Mouse (Mus musculus) forebrain, embryonic 10.5 days (tissue): ENCODE data around the gene Tnip2. TPM values are rescaled to one million over a fixed set of nuclear protein-coding genes. Genes with fewer than 3 reads are reported as not detected.

Source experiments
- DNase-seq: peaks from one replicate; pipeline ENCODE4 v3.0.0-alpha.2; 2017; ENCODE audit warnings: low spot score; ENCODE audit errors: extremely low spot score
- H3K27ac ChIP-seq: fragments of 300-500 bp; sonication (generic); 2 replicates; pipeline ENCODE4 v1.5.1; 2016; ENCODE audit warnings: mild to moderate bottlenecking
- H3K27me3 ChIP-seq: fragments of 300-500 bp; sonication (generic); 2 replicates; pipeline ENCODE4 v1.6.1; 2016; ENCODE audit warnings: mild to moderate bottlenecking; ENCODE audit not compliant: poor library complexity, severe bottlenecking
- H3K36me3 ChIP-seq: fragments of 300-500 bp; sonication (generic); replicated peaks from 2 replicates; pipeline ENCODE4 v1.6.1; 2016; ENCODE audit warnings: mild to moderate bottlenecking, moderate library complexity
- H3K4me1 ChIP-seq: fragments of 300-500 bp; sonication (generic); 2 replicates; pipeline ENCODE4 v1.6.1; 2016
- H3K4me3 ChIP-seq: fragments of 300-500 bp; sonication (generic); 2 replicates; pipeline ENCODE4 v1.5.1; 2016; ENCODE audit warnings: mild to moderate bottlenecking, moderate library complexity
- H3K9me3 ChIP-seq: fragments of 300-500 bp; sonication (generic); 2 replicates; pipeline ENCODE4 v1.6.1; 2016; ENCODE audit warnings: mild to moderate bottlenecking, moderate library complexity
- WGBS: fragments of 180-500 bp; shearing (Covaris S2); methylation state at CpG from one replicate; pipeline ENCODE4 v1.1.7; 2016; 5-methylcytosine and 5-hydroxymethylcytosine counted together
- polyA plus RNA-seq: library from polyadenylated mRNA; unstranded; fragments of >200 nt; fragmentation: Nextera tagmentation; extraction: Ambion mirVana; gene quantifications from 2 replicates; pipeline ENCODE4 v1.2.1, GENCODE M21; 2016

Tnip2 gene
- polyA plus RNA-seq, 1 experiment from 2014 or later, result 6.7 TPM

GRCm38 (mm10) chr5:34487320-34488090 lies 26.3 kb downstream of the Tnip2 start:
- Histone ChIP-seq H3K9me3 (no peaks in the 10 kb centered on the region), H3K4me3 (no peak overlapping the region), H3K36me3 (peaks cover 58% of the 10 kb centered on the region), H3K4me1 (no peaks in the 10 kb centered on the region), H3K27me3 (no peaks in the 10 kb centered on the region), H3K27ac (no peak overlapping the region)
- DNase-seq, result no peak
- WGBS, result 85% methylated on average over 6 of the region's 6 CpGs

- H3K4me3 ChIP-seq, result no peak overlapping the region
- DNase-seq, result no peak
- 96% methylated on average over 15 of the region's 15 CpGs for WGBS
- peaks cover 75% of the 10 kb centered on the region for H3K36me3 ChIP-seq
- no peak overlapping the region for H3K27ac ChIP-seq
- no peaks in the 10 kb centered on the region for H3K27me3 ChIP-seq
- H3K4me1 ChIP-seq, result no peaks in the 10 kb centered on the region
- H3K9me3 ChIP-seq, result no peaks in the 10 kb centered on the region
These were observed 28.1 kb downstream of the Tnip2 start for GRCm38 (mm10) chr5:34485731-34486130.

GRCm38 (mm10) chr5:34480926-34481325 lies 32.9 kb downstream of the Tnip2 start:
- peaks cover 99% of the 10 kb centered on the region for H3K36me3 ChIP-seq

GRCm38 (mm10) chr5:34468039-34468775 lies 45.6 kb downstream of the Tnip2 start:
- Histone ChIP-seq H3K4me1 (no peaks in the 10 kb centered on the region), H3K4me3 (no peak overlapping the region), H3K36me3 (peaks cover 91% of the 10 kb centered on the region), H3K27me3 (no peaks in the 10 kb centered on the region), H3K27ac (no peak overlapping the region), H3K9me3 (no peaks in the 10 kb centered on the region)
- 92% methylated on average over 2 of the region's 2 CpGs for WGBS
- DNase-seq, result no peak

More at GRCm38 (mm10) chr5:34480926-34481325, 32.9 kb downstream of the Tnip2 start:
- 85% methylated on average over 3 of the region's 3 CpGs for WGBS
- no peak overlapping the region for H3K27ac ChIP-seq
- no peak overlapping the region for H3K4me3 ChIP-seq
- DNase-seq, result no peak
- no peaks in the 10 kb centered on the region for H3K9me3 ChIP-seq
- H3K4me1 ChIP-seq, result no peaks in the 10 kb centered on the region
- H3K27me3 ChIP-seq, result no peaks in the 10 kb centered on the region

- Histone ChIP-seq H3K4me3 (no peak overlapping the region), H3K27me3 (no peaks in the 10 kb centered on the region), H3K36me3 (peaks cover 93% of the 10 kb centered on the region), H3K9me3 (no peaks in the 10 kb centered on the region), H3K27ac (no peak overlapping the region), H3K4me1 (no peaks in the 10 kb centered on the region)
- 96% methylated on average over 2 of the region's 2 CpGs for WGBS
- DNase-seq, result no peak
These were observed 47.1 kb downstream of the Tnip2 start for GRCm38 (mm10) chr5:34466648-34467047.

- Histone ChIP-seq H3K36me3 (peaks cover 93% of the 10 kb centered on the region), H3K4me1 (no peaks in the 10 kb centered on the region), H3K4me3 (no peak overlapping the region), H3K27ac (no peak overlapping the region), H3K9me3 (no peaks in the 10 kb centered on the region), H3K27me3 (no peaks in the 10 kb centered on the region)
- DNase-seq, result no peak
- WGBS, result 93% methylated on average over 1 of the region's 1 CpGs
These were observed 47.7 kb downstream of the Tnip2 start for GRCm38 (mm10) chr5:34466079-34466478.

GRCm38 (mm10) chr5:34461841-34462240 lies 52.0 kb downstream of the Tnip2 start:
- Histone ChIP-seq H3K27ac (no peak overlapping the region), H3K4me3 (no peak overlapping the region), H3K9me3 (no peaks in the 10 kb centered on the region), H3K36me3 (peaks cover 97% of the 10 kb centered on the region), H3K4me1 (no peaks in the 10 kb centered on the region), H3K27me3 (no peaks in the 10 kb centered on the region)
- DNase-seq, result no peak
- WGBS, result 93% methylated on average over 6 of the region's 6 CpGs

- Histone ChIP-seq H3K27me3 (no peaks in the 10 kb centered on the region), H3K9me3 (no peaks in the 10 kb centered on the region), H3K4me1 (no peaks in the 10 kb centered on the region), H3K4me3 (no peak overlapping the region), H3K27ac (no peak overlapping the region), H3K36me3 (peaks cover 96% of the 10 kb centered on the region)
- WGBS, result 95% methylated on average over 4 of the region's 4 CpGs
- DNase-seq, result no peak
These were observed 52.5 kb downstream of the Tnip2 start for GRCm38 (mm10) chr5:34461294-34461693.

- Histone ChIP-seq H3K27ac (no peak overlapping the region), H3K36me3 (peaks cover 95% of the 10 kb centered on the region), H3K27me3 (no peaks in the 10 kb centered on the region), H3K4me1 (no peaks in the 10 kb centered on the region), H3K9me3 (no peaks in the 10 kb centered on the region), H3K4me3 (no peak overlapping the region)
- WGBS, result 95% methylated on average over 1 of the region's 1 CpGs
- DNase-seq, result no peak
These were observed 54.8 kb downstream of the Tnip2 start for GRCm38 (mm10) chr5:34458994-34459393.

GRCm38 (mm10) chr5:34446207-34446606 lies 67.6 kb downstream of the Tnip2 start:
- Histone ChIP-seq H3K4me3 (no peak overlapping the region), H3K36me3 (peaks cover 87% of the 10 kb centered on the region), H3K4me1 (no peaks in the 10 kb centered on the region), H3K27ac (no peak overlapping the region), H3K27me3 (no peaks in the 10 kb centered on the region), H3K9me3 (no peaks in the 10 kb centered on the region)
- 91% methylated on average over 9 of the region's 9 CpGs for WGBS
- no peak for DNase-seq

Other genes starting within 250 kb of the Tnip2 start
- 1.1 and 1.9 TPM in 2 replicates for gene Zfyve28, start 225.5 kb downstream of the Tnip2 start, polyA plus RNA-seq
- gene Cfap99, start 225.4 kb downstream of the Tnip2 start, polyA plus RNA-seq, result not detected in 2 replicates
- 206 and 209 TPM in 2 replicates for gene Rnf4, start 177.7 kb downstream of the Tnip2 start, polyA plus RNA-seq
- gene Fam193a, start 144.1 kb downstream of the Tnip2 start, polyA plus RNA-seq, result 12.2 and 13.8 TPM in 2 replicates
- gene Sh3bp2, start 11.8 kb upstream of the Tnip2 start, polyA plus RNA-seq, result 7.7 and 11.7 TPM in 2 replicates
- gene Add1, start 59.7 kb upstream of the Tnip2 start, polyA plus RNA-seq, result 182 and 186 TPM in 2 replicates
- 95.5 and 97.8 TPM in 2 replicates for gene Mfsd10, start 123.2 kb upstream of the Tnip2 start, polyA plus RNA-seq
- 31.7 and 33.9 TPM in 2 replicates for gene Nop14, start 146.2 kb upstream of the Tnip2 start, polyA plus RNA-seq
- 1.1 and 1.5 TPM in 2 replicates for gene Grk4, start 146.4 kb upstream of the Tnip2 start, polyA plus RNA-seq
- 16.5 and 19.2 TPM in 2 replicates for gene Htt, start 247.7 kb upstream of the Tnip2 start, polyA plus RNA-seq